Mouse (Mus musculus) left cerebral cortex, adult 8-10 months (tissue): ENCODE data around the gene Dnah17. TPM values are rescaled to one million over a fixed set of nuclear protein-coding genes. Genes with fewer than 3 reads are reported as not detected.

Source experiments
- DNase-seq, 2 experiments: peaks; one replicate each; pipeline ENCODE4 v3.0.0; 2022; ENCODE audit warnings: low spot score in 2 of 2
- total RNA-seq, 4 experiments: library from RNA; stranded (reverse); gene quantifications; 2 replicates each; pipeline ENCODE4 v1.2.4; 2022

Gene Dnah17
- total RNA-seq, 4 experiments from 2014 or later = 0.07 to 0.34 (median 0.13) TPM

- DNase-seq = no peak
Observed at GRCm38 (mm10) chr11:118145092-118145491, 14.7 kb upstream of the Dnah17 start.

GRCm38 (mm10) chr11:118143731-118144130 is 13.3 kb upstream of the Dnah17 start:
- DNase-seq = no peak

GRCm38 (mm10) chr11:118142547-118143165 is 12.2 kb upstream of the Dnah17 start:
- no peak for DNase-seq

- no peak for DNase-seq
Observed at GRCm38 (mm10) chr11:118140771-118141565, 10.5 kb upstream of the Dnah17 start.

- DNase-seq = no peak
Observed at GRCm38 (mm10) chr11:118138347-118138746, 7.9 kb upstream of the Dnah17 start.

- DNase-seq = no peak
Observed at GRCm38 (mm10) chr11:118136172-118136632, 5.8 kb upstream of the Dnah17 start.

GRCm38 (mm10) chr11:118135271-118135670 is 4.8 kb upstream of the Dnah17 start:
- DNase-seq = no peak

- peak in 1 of 2 experiments; percentile 36 for DNase-seq
Observed at GRCm38 (mm10) chr11:118133752-118134169, 3.3 kb upstream of the Dnah17 start.

GRCm38 (mm10) chr11:118133133-118133751 is 2.8 kb upstream of the Dnah17 start:
- no peak for DNase-seq

GRCm38 (mm10) chr11:118132136-118132535 is 1.7 kb upstream of the Dnah17 start:
- no peak for DNase-seq

- DNase-seq = no peak
Observed at GRCm38 (mm10) chr11:118129812-118130211, 622 bp downstream of the Dnah17 start.

- no peak for DNase-seq
Observed at GRCm38 (mm10) chr11:118121592-118121991, 8.8 kb downstream of the Dnah17 start.

- DNase-seq = no peak
Observed at GRCm38 (mm10) chr11:118118777-118119176, 11.7 kb downstream of the Dnah17 start.

GRCm38 (mm10) chr11:118114581-118115110 is 15.8 kb downstream of the Dnah17 start:
- DNase-seq = no peak

- no peak for DNase-seq
Observed at GRCm38 (mm10) chr11:118113516-118114205, 16.8 kb downstream of the Dnah17 start.

- DNase-seq = peak; percentile 48 to 76
Observed at GRCm38 (mm10) chr11:118104001-118104400, 26.4 kb downstream of the Dnah17 start.

- no peak for DNase-seq
Observed at GRCm38 (mm10) chr11:118103383-118103782, 27.1 kb downstream of the Dnah17 start.

- DNase-seq = peak; percentile 67 to 90
Observed at GRCm38 (mm10) chr11:118102838-118103237, 27.6 kb downstream of the Dnah17 start.

GRCm38 (mm10) chr11:118101133-118101532 is 29.3 kb downstream of the Dnah17 start:
- no peak for DNase-seq

- no peak for DNase-seq
Observed at GRCm38 (mm10) chr11:118096736-118097135, 33.7 kb downstream of the Dnah17 start.

- no peak for DNase-seq
Observed at GRCm38 (mm10) chr11:118095004-118095403, 35.4 kb downstream of the Dnah17 start.
